Mouse (Mus musculus) C2C12 (cell line): ENCODE measurements around the gene Gm20897. TPM values are rescaled to one million over a fixed set of nuclear protein-coding genes. Genes with fewer than 3 reads are reported as not detected.
"Not testable (repeated sequence)": the region's sequence is repeated elsewhere in the genome, so short reads cannot be mapped to it uniquely, and the experiment has no call there.

ENCODE experiments used
- H3K27me3 ChIP-seq: one replicate; pipeline ENCODE4 v1.6.1; 2011; ENCODE audit not compliant: control insufficient read depth, insufficient read depth, insufficient read length
- H3K36me3 ChIP-seq: one replicate; pipeline ENCODE4 v1.6.1; 2011; ENCODE audit not compliant: control insufficient read depth, insufficient read depth
- H3K4me3 ChIP-seq: one replicate; pipeline ENCODE4 v1.5.1; 2011; ENCODE audit warnings: mild to moderate bottlenecking, control low read depth; ENCODE audit not compliant: poor library complexity, insufficient read depth, severe bottlenecking
- H3K79me2 ChIP-seq: one replicate; pipeline ENCODE4 v1.6.1; 2011; ENCODE audit not compliant: control insufficient read depth, insufficient read depth
- H3K79me3 ChIP-seq: one replicate; pipeline ENCODE4 v1.6.1; 2011; ENCODE audit warnings: low read depth, control low read depth
- H3ac ChIP-seq: one replicate; pipeline ENCODE3; 2011; ENCODE audit warnings: low read depth; ENCODE audit not compliant: control insufficient read depth, insufficient read length
- long read RNA-seq, 2 experiments: library from polyadenylated mRNA; unstranded; transcript quantifications; one replicate each; pipeline ENCODE4 v2.0.0; 2019 to 2020
- polyA plus RNA-seq: library from polyadenylated mRNA; unstranded; fragments of >200 nt; fragmentation: generic; extraction: Trizol; gene quantifications from one replicate; pipeline ENCODE4 v1.2.1, GENCODE M21; 2012; ENCODE audit warnings: missing spikeins

Gene Gm20897
- not detected for polyA plus RNA-seq
- long read RNA-seq, experiment 1 = 0 reads
- long read RNA-seq, experiment 2 = 0 reads

DNA sequence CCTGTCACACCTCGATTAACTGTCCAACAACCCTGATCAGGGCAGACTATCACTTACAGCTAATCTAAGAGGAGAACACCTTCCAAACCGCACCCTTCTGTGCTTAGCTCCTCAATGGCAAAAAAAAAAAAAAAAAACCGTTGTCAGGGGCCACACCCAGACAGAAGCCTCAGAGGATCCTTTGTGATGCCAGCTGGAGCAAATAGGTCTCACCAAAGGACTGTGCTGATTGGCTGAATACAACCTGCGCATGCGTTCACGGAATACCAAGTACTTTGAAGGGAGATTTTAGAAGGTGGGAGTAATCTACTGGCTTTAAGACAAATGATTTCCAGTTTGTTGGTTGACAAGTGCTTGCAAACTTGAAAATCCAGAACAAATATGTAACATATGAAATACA lies at the start of gene Gm20897:
Gene Gm20897, minus strand, starts transcription at position 101 of the 400 bp plus-strand sequence.
- H3K79me3 ChIP-seq, H3K79me2 ChIP-seq, H3ac ChIP-seq, H3K27me3 ChIP-seq, H3K36me3 ChIP-seq, H3K4me3 ChIP-seq: not testable (repeated sequence)

Other genes with a start within 250 kb of the Gm20897 start
- not detected for gene Gm21732, start 73.5 kb upstream of the Gm20897 start, polyA plus RNA-seq